Mouse (Mus musculus): ENCODE results near the gene Dspp.

Gene Dspp

DNA sequence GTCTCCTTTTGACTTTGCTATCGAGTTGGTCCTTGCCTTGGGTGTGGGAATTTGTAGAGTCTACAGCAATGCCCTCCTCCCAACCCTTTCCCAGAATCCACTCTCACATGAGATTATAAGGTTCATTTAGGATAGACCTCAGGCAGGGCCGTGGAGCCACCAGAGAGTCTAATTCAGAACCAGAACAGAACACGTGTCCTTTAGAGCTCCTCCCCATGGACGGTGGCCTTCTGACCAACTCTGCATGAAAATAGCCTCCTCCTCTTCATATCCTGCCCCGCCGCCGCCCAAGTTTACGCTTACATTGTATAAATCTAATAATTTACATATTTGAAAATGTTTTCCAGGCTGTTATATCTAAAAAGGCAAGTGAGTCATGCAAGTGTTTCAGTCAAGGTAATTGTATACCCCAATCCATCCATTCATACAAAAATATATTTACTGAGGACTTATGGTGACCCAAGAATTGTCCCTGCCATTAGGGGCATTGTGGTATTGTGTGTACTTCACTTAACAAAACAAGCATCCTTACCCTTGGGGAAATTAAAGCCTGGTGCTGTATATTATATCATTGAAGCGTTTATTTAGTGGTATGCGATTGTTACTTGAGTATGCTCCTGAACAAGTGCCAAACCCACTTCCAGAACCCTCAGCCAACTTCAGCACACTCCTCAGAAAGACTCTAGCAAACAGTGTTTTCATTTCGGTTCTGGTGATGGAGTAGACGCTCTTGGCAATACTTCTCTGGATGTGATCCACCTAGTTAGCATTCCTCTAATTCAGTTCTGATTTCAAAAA lies 30.8 kb downstream of the Dspp start:
- DNase-seq (ENCODE audit: low spot score in 2 of 2) = no peak

DNA sequence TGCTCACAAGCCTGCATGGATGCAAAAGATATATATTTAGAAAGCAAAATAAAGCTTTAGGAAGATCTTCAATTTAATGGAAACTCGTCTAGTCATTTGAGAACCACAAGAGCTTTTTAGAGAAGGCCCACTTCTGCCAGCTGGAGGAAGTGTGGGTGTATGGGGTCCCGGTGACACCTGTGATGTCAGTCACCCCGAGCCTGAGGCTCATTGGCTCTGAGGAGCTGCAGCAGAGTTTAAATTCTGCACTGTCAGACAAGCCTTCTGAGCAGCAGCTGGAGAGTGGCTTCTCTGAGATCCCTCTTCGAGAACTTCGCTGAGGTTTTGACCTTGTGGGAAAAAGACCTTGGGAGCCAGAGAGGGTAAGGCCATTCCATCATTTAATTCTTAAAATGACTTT lies 31.8 kb downstream of the Dspp start, which contains the start of gene Dmp1:
Gene Dmp1, plus strand, starts transcription at position 263 of the 400 bp plus-strand sequence.
- no peak for DNase-seq (ENCODE audit: low spot score in 2 of 2)

DNA sequence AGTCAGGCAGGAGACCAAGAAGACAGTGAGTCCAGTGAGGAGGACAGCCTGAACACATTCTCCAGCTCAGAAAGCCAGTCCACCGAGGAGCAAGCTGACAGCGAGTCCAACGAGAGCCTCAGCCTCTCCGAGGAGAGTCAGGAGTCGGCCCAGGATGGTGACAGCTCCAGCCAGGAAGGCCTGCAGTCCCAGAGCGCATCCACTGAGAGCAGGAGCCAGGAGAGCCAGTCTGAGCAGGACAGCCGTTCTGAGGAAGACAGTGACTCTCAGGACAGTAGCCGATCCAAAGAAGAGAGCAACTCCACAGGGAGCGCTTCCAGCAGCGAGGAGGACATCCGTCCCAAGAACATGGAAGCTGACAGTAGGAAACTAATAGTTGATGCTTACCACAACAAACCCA lies 42.0 kb downstream of the Dspp start:
- no peak for DNase-seq (ENCODE audit: low spot score in 2 of 2)

DNA sequence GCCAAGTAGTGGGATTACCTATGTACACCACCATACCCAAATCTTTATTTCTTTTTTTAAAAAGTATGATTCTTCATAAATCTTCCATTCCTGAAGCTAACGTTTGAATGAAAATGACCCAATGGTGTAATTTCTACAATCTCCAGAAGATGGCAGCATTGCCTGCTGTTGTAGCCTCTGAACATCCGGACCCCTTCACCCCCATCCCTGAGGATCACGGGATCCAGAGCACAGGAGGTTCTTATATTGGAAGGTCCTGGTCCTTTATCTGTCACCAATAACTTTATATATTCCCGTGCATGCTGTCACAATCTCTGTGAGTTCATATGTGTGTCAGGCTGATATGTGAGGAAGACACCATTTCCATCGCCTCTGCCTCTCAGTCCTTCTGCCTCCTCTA lies 48.4 kb downstream of the Dspp start:
- peak; percentile 9 to 30 for DNase-seq (ENCODE audit: low spot score in 2 of 2)

DNA sequence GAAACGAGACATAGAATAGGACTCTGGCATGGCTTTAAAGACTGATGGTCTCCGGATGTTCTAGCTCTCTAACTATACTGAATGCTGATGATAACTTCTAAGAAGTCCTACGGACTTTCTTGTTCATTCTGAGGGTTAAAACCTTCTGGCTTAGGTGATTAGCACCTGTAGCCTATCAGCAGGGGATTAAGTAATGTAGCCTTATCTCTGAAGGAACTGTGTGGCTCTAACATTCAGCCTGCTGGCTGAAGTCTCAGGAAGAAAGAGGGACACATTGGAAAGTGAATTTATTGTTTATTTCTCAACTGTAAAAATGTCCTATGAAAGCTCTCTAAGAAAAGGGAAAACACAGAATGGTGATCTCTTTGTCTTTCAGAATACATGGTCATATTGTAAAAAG lies 53.8 kb downstream of the Dspp start:
- no peak for DNase-seq (ENCODE audit: low spot score in 2 of 2)

DNA sequence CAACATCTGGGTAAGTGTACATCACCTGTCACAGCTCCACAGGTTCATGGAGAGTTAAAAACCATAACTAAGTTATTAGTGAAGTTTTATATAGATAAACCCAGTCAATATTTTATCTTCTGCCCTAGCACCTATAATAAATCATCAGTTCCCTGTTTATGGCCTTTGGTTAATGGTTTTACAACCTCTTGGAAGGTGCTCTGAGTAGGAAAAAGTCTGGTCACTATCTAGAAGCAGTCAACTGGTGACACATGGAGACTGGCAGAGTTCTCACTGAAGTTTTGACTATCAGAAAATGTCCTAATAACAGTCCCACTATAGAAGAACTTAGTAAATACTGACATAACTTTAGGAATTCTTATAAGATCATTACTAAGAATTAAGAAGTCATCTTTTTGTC lies 54.2 kb downstream of the Dspp start:
- DNase-seq (ENCODE audit: low spot score in 2 of 2) = no peak

DNA sequence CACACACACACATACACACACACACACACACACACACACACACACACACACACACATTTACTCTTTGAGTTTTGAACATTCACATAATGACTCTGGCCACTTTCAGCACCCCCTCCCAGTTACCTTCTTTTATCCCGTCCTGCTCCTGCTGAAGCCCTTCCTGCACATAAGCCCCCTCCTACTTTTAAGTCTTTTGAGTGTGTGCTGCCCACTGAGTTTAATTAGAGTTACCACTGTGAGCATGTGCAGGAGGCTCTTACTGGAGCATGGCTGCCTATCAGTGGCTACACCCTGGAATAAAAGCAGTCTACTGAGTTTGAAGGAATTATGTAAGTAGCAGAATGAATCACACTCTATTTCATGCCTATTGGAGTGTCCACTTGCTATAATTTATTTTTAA lies 58.0 kb downstream of the Dspp start:
- DNase-seq (ENCODE audit: low spot score in 2 of 2) = no peak
